Mouse (Mus musculus) retina, adult 2 months (tissue): ENCODE data around the gene Mars2.
A peak's percentile ranks its signal among the peaks of the same experiment; 100 is the strongest.

Experiments used
- DNase-seq: peaks from one replicate; pipeline ENCODE4 v3.0.0-alpha.2; 2012; ENCODE audit warnings: low read depth, low spot score

Mars2 gene

GRCm38 (mm10) chr1:55221352-55221751, 15.6 kb upstream of the Mars2 start:
- DNase-seq: no peak

- DNase-seq: no peak
Observed at GRCm38 (mm10) chr1:55223026-55223425, 14.0 kb upstream of the Mars2 start.

GRCm38 (mm10) chr1:55224111-55224510, 12.9 kb upstream of the Mars2 start:
- DNase-seq: no peak

GRCm38 (mm10) chr1:55225398-55225797, 11.6 kb upstream of the Mars2 start:
- DNase-seq: no peak

GRCm38 (mm10) chr1:55226011-55226857, 10.7 kb upstream of the Mars2 start, which contains the start of gene Rftn2:
TSS of gene Rftn2 (minus strand) at chr1:55226782.
- no peak for DNase-seq

GRCm38 (mm10) chr1:55227376-55227775, 9.6 kb upstream of the Mars2 start:
- DNase-seq: no peak

GRCm38 (mm10) chr1:55228256-55228884, 8.6 kb upstream of the Mars2 start:
- DNase-seq: no peak

- no peak for DNase-seq
Observed at GRCm38 (mm10) chr1:55234910-55235520, 2.0 kb upstream of the Mars2 start.

GRCm38 (mm10) chr1:55236487-55236886, 490 bp upstream of the Mars2 start:
- no peak for DNase-seq

- no peak for DNase-seq
Observed at GRCm38 (mm10) chr1:55237643-55238161, 725 bp downstream of the Mars2 start.

- DNase-seq: no peak
Observed at GRCm38 (mm10) chr1:55238496-55238895, 1.5 kb downstream of the Mars2 start.

- peak; percentile 48 for DNase-seq
Observed at GRCm38 (mm10) chr1:55239237-55239636, 2.3 kb downstream of the Mars2 start.

GRCm38 (mm10) chr1:55246374-55246773, 9.4 kb downstream of the Mars2 start:
- DNase-seq: no peak

- DNase-seq: no peak
Observed at GRCm38 (mm10) chr1:55264385-55264784, 27.4 kb downstream of the Mars2 start.

GRCm38 (mm10) chr1:55265447-55265846, 28.5 kb downstream of the Mars2 start:
- DNase-seq: no peak

- DNase-seq: no peak
Observed at GRCm38 (mm10) chr1:55279081-55279480, 42.1 kb downstream of the Mars2 start.
